Mouse (Mus musculus): ENCODE measurements around the gene Ano10.

- peak; percentile 71 for TF ChIP-seq CTCF (IDR thresholded peaks at IDR 0.05; ENCODE audit: low read depth, low read length)
- TF ChIP-seq EP300 (IDR thresholded peaks at IDR 0.05; ENCODE audit: insufficient read depth, low read depth, low read length): no peak
Measured at GRCm38 (mm10) chr9:122199253-122199652, 95.0 kb downstream of the Ano10 start.
